Mouse (Mus musculus): Measurements from ENCODE around the gene Glipr1l2. TPM values are rescaled to one million over a fixed set of nuclear protein-coding genes. Genes with fewer than 3 reads are reported as not detected.
A peak's percentile ranks its signal among the peaks of the same experiment; 100 is the strongest.
"Not testable (repeated sequence)": the region's sequence is repeated elsewhere in the genome, so short reads cannot be mapped to it uniquely, and the experiment has no call there.

The Glipr1l2 gene
- polyA plus RNA-seq (2012; rRNA removed) (not detected in 2 replicates), polyA plus RNA-seq (2014; fragmentation: Nextera tagmentation; extraction: Ambion mirVana) (not detected in 2 replicates)

DNA sequence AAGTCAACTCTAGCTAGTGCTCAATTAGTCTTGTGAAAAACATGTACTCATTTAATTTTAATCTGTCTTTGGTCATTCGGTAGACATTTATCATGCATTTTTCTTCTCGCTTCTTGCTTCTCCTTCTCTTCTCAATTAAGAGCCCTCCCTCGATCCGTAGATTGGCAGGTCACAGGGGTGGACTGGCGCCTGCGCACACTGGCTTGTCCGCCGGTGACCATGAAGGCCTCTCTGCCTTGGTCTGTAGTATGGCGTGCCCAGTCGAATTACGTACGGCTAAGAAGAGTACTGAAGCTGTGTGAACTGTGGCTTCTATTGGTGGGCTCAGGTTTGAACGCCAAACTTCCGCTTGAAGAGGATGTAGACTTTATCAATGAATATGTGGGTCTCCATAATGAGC is at the start of gene Glipr1l2:
Glipr1l2 (plus strand) TSS at position 198 of the 400 bp plus-strand sequence.
- H3K4me3 ChIP-seq (ENCODE audit: insufficient read depth in 1 of 2, low read depth in 2 of 2, low read length in 2 of 2) = no peak within 1 kb of the TSS
- WGBS (ENCODE audit: insufficient replicate concordance) = 76% methylated on average over 14 of the region's 14 CpGs

GRCm38 (mm10) chr10:112043523-112043922 is 39.6 kb upstream of the Glipr1l2 start:
- 48% methylated on average over 9 of the region's 9 CpGs for WGBS (ENCODE audit: insufficient replicate concordance)
- H3K4me3 ChIP-seq (ENCODE audit: insufficient read depth in 1 of 2, low read depth in 2 of 2, low read length in 2 of 2); H3K27me3 ChIP-seq (ENCODE audit: control insufficient read depth, insufficient read depth, low read length); H3K4me2 ChIP-seq (ENCODE audit: low read depth); H3K4me1 ChIP-seq (replicated peaks; ENCODE audit: control insufficient read depth in 2 of 2, insufficient read depth in 2 of 2, low read length in 1 of 2); H3K36me3 ChIP-seq (replicated peaks; ENCODE audit: control insufficient read depth, insufficient read depth, low read depth); ATAC-seq (ENCODE audit: insufficient read depth); H3K9me3 ChIP-seq (ENCODE audit: control insufficient read depth, low read length); H3K9ac ChIP-seq (replicated peaks); DNase-seq (ENCODE audit: low read depth in 3 of 3, low spot score in 3 of 3); H3K27ac ChIP-seq: not testable (repeated sequence)

More for the DNA sequence above, at the start of gene Glipr1l2:
- Histone ChIP-seq H3K9ac (replicated peaks) (no peak within 1 kb of the TSS), H3K27ac (no peak within 1 kb of the TSS), H3K27me3 (ENCODE audit: control insufficient read depth, insufficient read depth, low read length) (no peaks in the 10 kb centered on the region), H3K4me1 (replicated peaks; ENCODE audit: control insufficient read depth in 2 of 2, insufficient read depth in 2 of 2, low read length in 1 of 2) (no peaks in the 10 kb centered on the region), H3K4me2 (ENCODE audit: low read depth) (no peak within 1 kb of the TSS), H3K9me3 (ENCODE audit: control insufficient read depth, low read length) (no peaks in the 10 kb centered on the region), H3K36me3 (replicated peaks; ENCODE audit: control insufficient read depth, insufficient read depth, low read depth) (no peaks in the 10 kb centered on the region)
- ATAC-seq (ENCODE audit: insufficient read depth) (no peak), DNase-seq (ENCODE audit: low read depth in 3 of 3, low spot score in 3 of 3) (no peak)
- TF ChIP-seq EP300 (IDR thresholded peaks at IDR 0.05; ENCODE audit: low read depth) (no peak), CTCF (IDR thresholded peaks at IDR 0.05; ENCODE audit: low read depth) (no peak)

GRCm38 (mm10) chr10:112044283-112044682 is 38.9 kb upstream of the Glipr1l2 start:
- DNase-seq (ENCODE audit: low read depth in 3 of 3, low spot score in 3 of 3); H3K9ac ChIP-seq (replicated peaks); ATAC-seq (ENCODE audit: insufficient read depth); H3K36me3 ChIP-seq (replicated peaks; ENCODE audit: control insufficient read depth, insufficient read depth, low read depth); H3K4me2 ChIP-seq (ENCODE audit: low read depth); H3K4me3 ChIP-seq (ENCODE audit: insufficient read depth in 1 of 2, low read depth in 2 of 2, low read length in 2 of 2); H3K4me1 ChIP-seq (replicated peaks; ENCODE audit: control insufficient read depth in 2 of 2, insufficient read depth in 2 of 2, low read length in 1 of 2); H3K9me3 ChIP-seq (ENCODE audit: control insufficient read depth, low read length); H3K27me3 ChIP-seq (ENCODE audit: control insufficient read depth, insufficient read depth, low read length); H3K27ac ChIP-seq: not testable (repeated sequence)
- WGBS (ENCODE audit: insufficient replicate concordance) = 59% methylated on average over 14 of the region's 14 CpGs

- Histone ChIP-seq H3K9ac (replicated peaks) (no peak overlapping the region), H3K4me1 (replicated peaks; ENCODE audit: control insufficient read depth in 2 of 2, insufficient read depth in 2 of 2, low read length in 1 of 2) (no peaks in the 10 kb centered on the region), H3K9me3 (ENCODE audit: control insufficient read depth, low read length) (no peaks in the 10 kb centered on the region), H3K4me2 (ENCODE audit: low read depth) (no peak overlapping the region), H3K27me3 (ENCODE audit: control insufficient read depth, insufficient read depth, low read length) (no peaks in the 10 kb centered on the region), H3K27ac (no peak overlapping the region), H3K36me3 (replicated peaks; ENCODE audit: control insufficient read depth, insufficient read depth, low read depth) (no peaks in the 10 kb centered on the region), H3K4me3 (ENCODE audit: insufficient read depth in 1 of 2, low read depth in 2 of 2, low read length in 2 of 2) (no peak overlapping the region)
- DNase-seq (ENCODE audit: low read depth in 3 of 3, low spot score in 3 of 3) (no peak), ATAC-seq (ENCODE audit: insufficient read depth) (no peak)
- no peak for TF ChIP-seq EP300 (IDR thresholded peaks at IDR 0.05; ENCODE audit: low read depth)
- 0 out of 2 replicates have a peak, but pooled peaks have one; percentile 3 for TF ChIP-seq CTCF (IDR thresholded peaks at IDR 0.05; ENCODE audit: low read depth)
Observed at GRCm38 (mm10) chr10:112051220-112051619, 31.9 kb upstream of the Glipr1l2 start.

- not testable (repeated sequence) for ATAC-seq (ENCODE audit: insufficient read depth); DNase-seq (ENCODE audit: low read depth in 3 of 3, low spot score in 3 of 3)
- 31% methylated on average over 2 of the region's 2 CpGs for WGBS (ENCODE audit: insufficient replicate concordance)
Observed at GRCm38 (mm10) chr10:112051956-112052355, 31.2 kb upstream of the Glipr1l2 start.

More at GRCm38 (mm10) chr10:112051956-112052355, 31.2 kb upstream of the Glipr1l2 start:
- H3K4me3 ChIP-seq (ENCODE audit: insufficient read depth in 1 of 2, low read depth in 2 of 2, low read length in 2 of 2); H3K27me3 ChIP-seq (ENCODE audit: control insufficient read depth, insufficient read depth, low read length); H3K9me3 ChIP-seq (ENCODE audit: control insufficient read depth, low read length); H3K4me1 ChIP-seq (replicated peaks; ENCODE audit: control insufficient read depth in 2 of 2, insufficient read depth in 2 of 2, low read length in 1 of 2); H3K4me2 ChIP-seq (ENCODE audit: low read depth); H3K9ac ChIP-seq (replicated peaks); H3K27ac ChIP-seq; H3K36me3 ChIP-seq (replicated peaks; ENCODE audit: control insufficient read depth, insufficient read depth, low read depth): not testable (repeated sequence)
